Mouse (Mus musculus) thymus, adult 2 months (tissue): ENCODE results near the gene Sqstm1.

Experiments used
- CTCF ChIP-seq: fragments of 200-500 bp; IDR thresholded peaks from 2 replicates; pipeline ENCODE4 v1.5.1; 2012; ENCODE audit warnings: mild to moderate bottlenecking, control low read depth, low read length, moderate library complexity, borderline replicate concordance; ENCODE audit not compliant: control insufficient read depth, poor library complexity, insufficient read depth; ENCODE audit errors: extremely low read depth
- POLR2A ChIP-seq: fragments of 200-500 bp; IDR thresholded peaks from 2 replicates; pipeline ENCODE4 v1.6.1; 2012; ENCODE audit warnings: mild to moderate bottlenecking, low read length, control low read depth, moderate library complexity; ENCODE audit not compliant: control insufficient read depth, poor library complexity, insufficient read depth; ENCODE audit errors: extremely low read depth

GRCm38 (mm10) chr11:50229252-50229910, 18.8 kb upstream of the Sqstm1 start:
- no peak for TF ChIP-seq CTCF
- no peak for TF ChIP-seq POLR2A
